ENCODE assay signal across 8 mouse cellular contexts in genomic region chr14:20389446-20390079, GRCm38 (mm10). TPM values are rescaled to one million over a fixed set of nuclear protein-coding genes. Genes with fewer than 3 reads are reported as not detected.
DNase-seq lines count a peak whose midpoint lies in the region; ATAC-seq and TF ChIP-seq lines count a peak whose summit lies in the region.

No protein-coding gene starts in this region.

- 83% methylated on average over 8 of the region's 8 CpGs for WGBS in heart, embryonic 16.5 days
- 91% methylated on average over 8 of the region's 8 CpGs for WGBS in hindbrain, embryonic 12.5 days
- 89% methylated on average over 8 of the region's 8 CpGs for WGBS in midbrain, embryonic 10.5 days

- no peak for TF ChIP-seq CTCF in G1E (IDR thresholded peaks at IDR 0.05; ENCODE audit: low read depth, low read length)

- peaks cover 18% of the 10 kb centered on the region for H3K36me3 ChIP-seq in heart, embryonic 16.5 days (ENCODE audit: control insufficient read depth, insufficient read depth)
- H3K36me3 ChIP-seq in G1E (replicated peaks): peaks cover 61% of the 10 kb centered on the region
- peaks cover 35% of the 10 kb centered on the region for H3K36me3 ChIP-seq in hindbrain, embryonic 12.5 days
- H3K36me3 ChIP-seq in midbrain, embryonic 10.5 days: peaks cover 55% of the 10 kb centered on the region

- no peaks in the 10 kb centered on the region for H3K9me3 ChIP-seq in heart, embryonic 16.5 days (replicated peaks; ENCODE audit: control insufficient read depth, low read length)
- no peaks in the 10 kb centered on the region for H3K9me3 ChIP-seq in G1E (replicated peaks)
- H3K9me3 ChIP-seq in hindbrain, embryonic 12.5 days (replicated peaks): no peaks in the 10 kb centered on the region
- no peaks in the 10 kb centered on the region for H3K9me3 ChIP-seq in midbrain, embryonic 10.5 days (replicated peaks)

- peak overlapping the region; percentile 84 for H3K4me3 ChIP-seq in heart, embryonic 16.5 days (ENCODE audit: low read length)
- H3K4me3 ChIP-seq in G1E (ENCODE audit: low read depth, low read length): peak overlapping the region; percentile 93; the same call in 1 of the 2 replicates
- H3K4me3 ChIP-seq in hindbrain, embryonic 12.5 days: peak overlapping the region; percentile 84
- H3K4me3 ChIP-seq in midbrain, embryonic 10.5 days: peak overlapping the region; percentile 85

- peaks cover 28% of the 10 kb centered on the region for H3K4me1 ChIP-seq in heart, embryonic 16.5 days (ENCODE audit: control insufficient read depth, insufficient read depth, low read length)
- peaks cover 56% of the 10 kb centered on the region for H3K4me1 ChIP-seq in G1E (ENCODE audit: insufficient read depth, low read depth, low read length)
- peaks cover 42% of the 10 kb centered on the region for H3K4me1 ChIP-seq in hindbrain, embryonic 12.5 days
- peaks cover 53% of the 10 kb centered on the region for H3K4me1 ChIP-seq in midbrain, embryonic 10.5 days

- H3K27ac ChIP-seq in heart, embryonic 16.5 days (ENCODE audit: low read length): no peak overlapping the region; the same call in 1 of the 2 replicates
- peak overlapping the region; percentile 83; the same call in 1 of the 2 replicates for H3K27ac ChIP-seq in hindbrain, embryonic 12.5 days
- peak overlapping the region; percentile 94; the same call in 1 of the 2 replicates for H3K27ac ChIP-seq in midbrain, embryonic 10.5 days (replicated peaks)

- no peak for ATAC-seq in heart, embryonic 16.5 days (replicated peaks; ENCODE audit: extremely low read depth, insufficient read depth, low FRiP score)
- ATAC-seq in G1E (ENCODE audit: extremely low read depth, insufficient number of reproducible peaks, low FRiP score, poor library complexity, severe bottlenecking): no peak
- no peak for ATAC-seq in hindbrain, embryonic 12.5 days (ENCODE audit: low FRiP score)

- peak overlapping the region; percentile 84 for H3K9ac ChIP-seq in heart, embryonic 16.5 days (ENCODE audit: low read length)
- H3K9ac ChIP-seq in hindbrain, embryonic 12.5 days: 0 out of 2 replicates have a peak overlapping the region, but pooled peaks have one; percentile 86

- DNase-seq in heart, adult 11 months: no peak
- no peak for DNase-seq in G1E (ENCODE audit: low spot score)
- DNase-seq in midbrain, embryonic 10.5 days (ENCODE audit: low spot score): no peak
- DNase-seq in urinary bladder, postnatal 4 days (ENCODE audit: low spot score in 2 of 2): no peak
- DNase-seq in embryo, embryonic 9.5 days (ENCODE audit: extremely low spot score): no peak
- no peak for DNase-seq in left cerebral cortex, adult 18-20 months (ENCODE audit: low spot score in 2 of 2)

- H3K4me2 ChIP-seq in heart, embryonic 16.5 days (ENCODE audit: low read depth, low read length): peak overlapping the region; percentile 84
- H3K4me2 ChIP-seq in hindbrain, embryonic 12.5 days (replicated peaks): peak overlapping the region; percentile 91

- H3K27me3 ChIP-seq in heart, embryonic 16.5 days (ENCODE audit: control insufficient read depth, insufficient read depth, low read length): no peaks in the 10 kb centered on the region
- no peaks in the 10 kb centered on the region for H3K27me3 ChIP-seq in G1E (ENCODE audit: insufficient read depth, low read length)
- H3K27me3 ChIP-seq in hindbrain, embryonic 12.5 days: no peaks in the 10 kb centered on the region
- H3K27me3 ChIP-seq in midbrain, embryonic 10.5 days (ENCODE audit: low read depth, poor library complexity, severe bottlenecking): no peaks in the 10 kb centered on the region

RNA-seq across cellular contexts. Expression of gene Dnajc9, which starts 0.9 kb away (rescaled TPM):
- 101 and 126 TPM in 2 replicates for polyA plus RNA-seq in heart, embryonic 16.5 days (2015; fragmentation: Nextera tagmentation; extraction: Ambion mirVana)
- total RNA-seq in G1E (2014; fragmentation: Nextera tagmentation) (83.3 and 105 TPM in 2 replicates), G1E (2017) (222 and 259 TPM in 2 replicates)
- 129 and 178 TPM in 2 replicates for polyA plus RNA-seq in G1E (2012)
- 150 and 158 TPM in 2 replicates for polyA plus RNA-seq in hindbrain, embryonic 12.5 days (2016; fragmentation: Nextera tagmentation; extraction: Ambion mirVana)
- polyA plus RNA-seq in midbrain, embryonic 10.5 days (2016; fragmentation: Nextera tagmentation; extraction: Ambion mirVana): 331 and 350 TPM in 2 replicates
- total RNA-seq in left cerebral cortex, adult 18-20 months (2021): 10 to 100 TPM; 29.4 to 32.5 TPM

RNA-seq across cellular contexts. Expression of gene Mrps16, which starts 3.9 kb away (rescaled TPM):
- 93.5 and 93.8 TPM in 2 replicates for polyA plus RNA-seq in heart, embryonic 16.5 days (2015; fragmentation: Nextera tagmentation; extraction: Ambion mirVana)
- 23.9 and 25.8 TPM in 2 replicates for total RNA-seq in G1E (2014; fragmentation: Nextera tagmentation)
- total RNA-seq in G1E (2017): 73.6 and 106 TPM in 2 replicates
- polyA plus RNA-seq in G1E (2012): 28.6 and 35.8 TPM in 2 replicates
- polyA plus RNA-seq in hindbrain, embryonic 12.5 days (2016; fragmentation: Nextera tagmentation; extraction: Ambion mirVana): 65.0 and 67.4 TPM in 2 replicates
- polyA plus RNA-seq in midbrain, embryonic 10.5 days (2016; fragmentation: Nextera tagmentation; extraction: Ambion mirVana): 79.9 and 85.5 TPM in 2 replicates
- 10 to 100 TPM; 34.1 to 35.1 TPM for total RNA-seq in left cerebral cortex, adult 18-20 months (2021)

RNA-seq across cellular contexts. Expression of gene Fam149b, which starts 41.6 kb away (rescaled TPM):
- polyA plus RNA-seq in heart, embryonic 16.5 days (2015; fragmentation: Nextera tagmentation; extraction: Ambion mirVana): 26.3 TPM in 2 replicates
- total RNA-seq in G1E (2014; fragmentation: Nextera tagmentation): 38.5 and 42.3 TPM in 2 replicates
- 27.4 and 29.9 TPM in 2 replicates for total RNA-seq in G1E (2017)
- polyA plus RNA-seq in G1E (2012): 12.2 and 15.6 TPM in 2 replicates
- 52.5 and 53.2 TPM in 2 replicates for polyA plus RNA-seq in hindbrain, embryonic 12.5 days (2016; fragmentation: Nextera tagmentation; extraction: Ambion mirVana)
- 46.4 and 50.4 TPM in 2 replicates for polyA plus RNA-seq in midbrain, embryonic 10.5 days (2016; fragmentation: Nextera tagmentation; extraction: Ambion mirVana)
- total RNA-seq in left cerebral cortex, adult 18-20 months (2021): 10 to 100 TPM; 41.9 to 51.4 TPM

RNA-seq across cellular contexts. Expression of gene Ecd, which starts 41.6 kb away (rescaled TPM):
- polyA plus RNA-seq in heart, embryonic 16.5 days (2015; fragmentation: Nextera tagmentation; extraction: Ambion mirVana): 34.9 and 35.8 TPM in 2 replicates
- total RNA-seq in G1E (2014; fragmentation: Nextera tagmentation): 66.1 and 79.6 TPM in 2 replicates
- 62.5 and 63.9 TPM in 2 replicates for total RNA-seq in G1E (2017)
- 56.6 and 58.0 TPM in 2 replicates for polyA plus RNA-seq in G1E (2012)
- polyA plus RNA-seq in hindbrain, embryonic 12.5 days (2016; fragmentation: Nextera tagmentation; extraction: Ambion mirVana): 55.0 and 59.5 TPM in 2 replicates
- 73.8 and 77.1 TPM in 2 replicates for polyA plus RNA-seq in midbrain, embryonic 10.5 days (2016; fragmentation: Nextera tagmentation; extraction: Ambion mirVana)
- 10 to 100 TPM; 32.4 to 39.2 TPM for total RNA-seq in left cerebral cortex, adult 18-20 months (2021)
